In the genomic region with DNA sequence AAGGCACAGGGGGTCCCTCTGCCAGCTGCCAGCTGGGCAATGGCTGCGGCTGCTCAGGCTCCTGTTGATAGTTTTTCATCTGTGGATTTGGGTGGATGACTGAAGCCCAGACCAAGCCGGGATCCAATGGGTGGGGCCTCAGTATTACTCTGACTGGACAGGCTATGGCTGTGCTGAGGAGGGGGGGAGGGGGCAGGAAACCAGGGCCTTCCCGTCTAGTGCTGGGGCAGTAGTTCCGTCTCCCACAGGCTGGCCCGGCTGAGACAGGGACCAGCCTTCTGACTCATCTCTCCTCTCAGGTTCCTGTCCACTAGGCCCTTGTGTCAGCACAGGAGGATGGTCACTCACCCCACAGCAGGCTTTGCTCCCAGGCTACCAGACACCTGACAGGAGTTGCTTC, we compare ENCODE assay signal across 14 mouse cellular contexts. TPM values are rescaled to one million over a fixed set of nuclear protein-coding genes. Genes with fewer than 3 reads are reported as not detected.
A peak's percentile ranks its signal among the peaks of the same experiment; 100 is the strongest.
DNase-seq lines count a peak whose midpoint lies in the region; ATAC-seq and TF ChIP-seq lines count a peak whose summit lies in the region.
"Had no signal": no experiment of that assay in that cellular context is flagged by ENCODE, and none has a peak within 500 bp of the region (broad histone marks: within the 10 kb centered on the region; RNA-seq: fewer than 3 reads in every experiment).

No protein-coding gene starts in this region.

- no peaks in the 10 kb centered on the region for H3K9me3 ChIP-seq in liver, embryonic 12.5 days (replicated peaks)
- no peaks in the 10 kb centered on the region for H3K9me3 ChIP-seq in liver, embryonic 11.5 days (ENCODE audit: control insufficient read depth, low read length)
- no peaks in the 10 kb centered on the region for H3K9me3 ChIP-seq in forebrain, embryonic 14.5 days (replicated peaks; ENCODE audit: control insufficient read depth, low read length)
- H3K9me3 ChIP-seq: embryonic facial prominence, embryonic 13.5 days; forebrain, embryonic 15.5 days had no signal

- H3K4me3 ChIP-seq in liver, embryonic 12.5 days, result no peak overlapping the region
- H3K4me3 ChIP-seq in liver, embryonic 11.5 days (ENCODE audit: low read depth, low read length), result no peak overlapping the region
- no peak overlapping the region for H3K4me3 ChIP-seq in myocyte
- H3K4me3 ChIP-seq in forebrain, embryonic 14.5 days (ENCODE audit: low read depth, low read length), result no peak overlapping the region
- H3K4me3 ChIP-seq: embryonic facial prominence, embryonic 13.5 days; forebrain, embryonic 15.5 days had no signal

- no peak overlapping the region for H3K9ac ChIP-seq in liver, embryonic 12.5 days
- no peak overlapping the region for H3K9ac ChIP-seq in liver, embryonic 11.5 days (ENCODE audit: low read depth, low read length)
- no peak overlapping the region for H3K9ac ChIP-seq in forebrain, embryonic 14.5 days (ENCODE audit: low read length)
- H3K9ac ChIP-seq: embryonic facial prominence, embryonic 13.5 days; forebrain, embryonic 15.5 days had no signal

- H3K4me2 ChIP-seq in liver, embryonic 12.5 days, result no peak overlapping the region
- no peak overlapping the region for H3K4me2 ChIP-seq in liver, embryonic 11.5 days
- H3K4me2 ChIP-seq in myocyte (ENCODE audit: low read depth), result peak overlapping the region; percentile 54
- H3K4me2 ChIP-seq in forebrain, embryonic 14.5 days (ENCODE audit: low read length), result no peak overlapping the region
- H3K4me2 ChIP-seq: embryonic facial prominence, embryonic 13.5 days; forebrain, embryonic 15.5 days had no signal

- peak; percentile 37 for DNase-seq in gastrocnemius, postnatal 14 days
- DNase-seq in gastrocnemius, adult 18-20 months (ENCODE audit: low spot score), result no peak
- no peak for DNase-seq in liver, embryonic 11.5 days (ENCODE audit: low spot score)
- DNase-seq in kidney, postnatal 14 days, result peak; percentile 72
- no peak for DNase-seq in left cerebral cortex, adult 11 months (ENCODE audit: low spot score)
- no peak for DNase-seq in forebrain, embryonic 14.5 days (ENCODE audit: low spot score)
- DNase-seq: cerebellum, adult 18-20 months; thymus, postnatal 14 days had no signal

- intact Hi-C loops in gastrocnemius, postnatal 14 days (cut with DNase I; ENCODE audit: low total_unique reads), result loop anchor here (5.0 to 10.0 kb wide), 2 partner anchors 121 to 206 kb away; no protein-coding TSS in a partner anchor

- no peak overlapping the region for H3ac ChIP-seq in myocyte (ENCODE audit: control insufficient read depth, insufficient read length)

- H3K4me1 ChIP-seq in liver, embryonic 12.5 days, result 0 out of 2 replicates have a peak, but pooled peaks cover 4% of the 10 kb centered on the region
- no peaks in the 10 kb centered on the region; the same call in 1 of the 2 replicates for H3K4me1 ChIP-seq in liver, embryonic 11.5 days (replicated peaks; ENCODE audit: control insufficient read depth, insufficient read depth, low read length)
- peaks cover 17% of the 10 kb centered on the region; the same call in 1 of the 2 replicates for H3K4me1 ChIP-seq in forebrain, embryonic 14.5 days (ENCODE audit: control insufficient read depth, insufficient read depth, low read length)

- H3K27me3 ChIP-seq in liver, embryonic 12.5 days (replicated peaks), result peaks cover 65% of the 10 kb centered on the region
- H3K27me3 ChIP-seq in liver, embryonic 11.5 days (replicated peaks; ENCODE audit: control insufficient read depth, insufficient read depth, low read length), result peaks cover 30% of the 10 kb centered on the region
- no peaks in the 10 kb centered on the region for H3K27me3 ChIP-seq in myocyte (ENCODE audit: control insufficient read depth, insufficient read depth, insufficient read length)
- no peaks in the 10 kb centered on the region for H3K27me3 ChIP-seq in forebrain, embryonic 14.5 days (replicated peaks; ENCODE audit: control insufficient read depth, insufficient read depth, low read length)
- H3K27me3 ChIP-seq: forebrain, embryonic 15.5 days had no signal

- ATAC-seq in liver, embryonic 12.5 days, result 0 out of 2 replicates have a peak, but pooled peaks have one; percentile 32
- ATAC-seq in liver, embryonic 11.5 days (replicated peaks; ENCODE audit: low FRiP score), result no peak
- no peak for ATAC-seq in forebrain, embryonic 14.5 days
- ATAC-seq: CD4-positive, CD25-positive, alpha-beta regulatory T cell, adult 4 months; forebrain, embryonic 15.5 days had no signal

- H3K79me2 ChIP-seq in myocyte (ENCODE audit: control insufficient read depth, insufficient read depth), result no peaks in the 10 kb centered on the region

- 29% methylated on average over 5 of the region's 5 CpGs for WGBS in liver, embryonic 12.5 days (ENCODE audit: insufficient replicate concordance)
- WGBS in liver, embryonic 11.5 days, result 50% methylated on average over 5 of the region's 5 CpGs
- WGBS in forebrain, embryonic 14.5 days, result 77% methylated on average over 5 of the region's 5 CpGs

- no peaks in the 10 kb centered on the region for H3K36me3 ChIP-seq in liver, embryonic 12.5 days
- H3K36me3 ChIP-seq in liver, embryonic 11.5 days (ENCODE audit: control insufficient read depth, insufficient read depth, low read length), result no peaks in the 10 kb centered on the region
- H3K36me3 ChIP-seq in myocyte (ENCODE audit: control insufficient read depth, insufficient read depth), result no peaks in the 10 kb centered on the region
- no peaks in the 10 kb centered on the region for H3K36me3 ChIP-seq in forebrain, embryonic 14.5 days (ENCODE audit: control insufficient read depth, insufficient read depth, low read length)
- H3K36me3 ChIP-seq: embryonic facial prominence, embryonic 13.5 days; forebrain, embryonic 15.5 days had no signal

- H3K27ac ChIP-seq in liver, embryonic 12.5 days, result no peak overlapping the region
- H3K27ac ChIP-seq in liver, embryonic 11.5 days (ENCODE audit: low read depth, low read length), result no peak overlapping the region
- no peak overlapping the region for H3K27ac ChIP-seq in forebrain, embryonic 14.5 days (ENCODE audit: low read depth, low read length)
- H3K27ac ChIP-seq: embryonic facial prominence, embryonic 13.5 days; forebrain, embryonic 15.5 days; macrophage had no signal

- no peak for TF ChIP-seq POLR2A in myocyte (IDR thresholded peaks at IDR 0.05; ENCODE audit: insufficient read length, low read depth)

TF ChIP-seq in myocyte, 11 proteins besides CTCF, POLR2A, EP300 and RAD21:
- TF ChIP-seq MAX (IDR thresholded peaks at IDR 0.05; ENCODE audit: low read depth) (no peak), TCF3 (IDR thresholded peaks at IDR 0.05; ENCODE audit: insufficient read length, low read depth) (no peak), REST (IDR thresholded peaks at IDR 0.05; ENCODE audit: insufficient read depth, insufficient read length) (no peak)

RNA-seq across cellular contexts. Expression of a gene that starts 6.5 kb away (rescaled TPM):
- total RNA-seq in gastrocnemius, postnatal 14 days (2021), result 1 to 10 TPM; 3.2 to 4.1 TPM
- 1 to 10 TPM in 1 of 2 experiments, under 1 TPM in 1; 0.80 to 1.9 TPM for total RNA-seq in gastrocnemius, adult 18-20 months (2021)
- 0.56 and 0.59 TPM in 2 replicates for polyA plus RNA-seq in liver, embryonic 12.5 days (2016; fragmentation: Nextera tagmentation; extraction: Ambion mirVana)
- 1.1 TPM in 2 replicates for polyA plus RNA-seq in liver, embryonic 11.5 days (2014; fragmentation: Nextera tagmentation; extraction: Ambion mirVana)
- 8.6 TPM for polyA plus RNA-seq in myocyte (2012; fragmentation: generic; extraction: Trizol)
- 18.9 and 19.9 TPM in 2 replicates for polyA plus RNA-seq in forebrain, embryonic 14.5 days (2014; fragmentation: Nextera tagmentation; extraction: Ambion mirVana)
- polyA plus RNA-seq: macrophage had no signal

Comparison
In these comparisons a context has a peak if more than half of its experiments do, and no peak if none do; other contexts are left out.
1. DNase-seq: peak in gastrocnemius, postnatal 14 days (single experiment) and kidney, postnatal 14 days (single experiment); none in gastrocnemius, adult 18-20 months (single experiment), liver, embryonic 11.5 days (single experiment), left cerebral cortex, adult 11 months (single experiment) and forebrain, embryonic 14.5 days (single experiment).